Comparison of ENCODE assay signal across 17 mouse cellular contexts in the genomic region with DNA sequence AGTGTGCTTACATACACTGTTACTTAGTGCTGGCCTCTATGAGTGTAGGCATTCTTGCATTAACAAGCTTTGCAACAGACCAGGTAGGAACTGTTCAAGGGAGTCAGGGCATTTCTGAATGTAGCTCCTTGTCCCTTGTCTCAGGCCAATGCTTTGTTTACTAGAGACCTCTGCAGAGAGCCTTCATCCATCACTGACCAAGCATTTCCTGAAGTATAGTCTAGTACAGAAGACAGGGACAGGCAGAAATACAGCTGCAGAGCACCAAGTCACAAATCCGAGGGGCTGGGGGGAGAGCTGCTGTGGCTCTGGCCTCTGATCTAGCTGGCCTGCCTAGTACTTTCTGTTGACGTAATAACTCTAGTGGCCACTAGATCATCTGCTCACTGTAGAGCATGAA.
DNase-seq lines count a peak whose midpoint lies in the region; ATAC-seq and TF ChIP-seq lines count a peak whose summit lies in the region.
"Had no signal": no experiment of that assay in that cellular context is flagged by ENCODE, and none has a peak within 500 bp of the region (broad histone marks: within the 10 kb centered on the region; RNA-seq: fewer than 3 reads in every experiment).

No protein-coding gene starts in this region.

- TF ChIP-seq POLR2A in kidney, adult 2 months (IDR thresholded peaks at IDR 0.05; ENCODE audit: low read depth, low read length), result no peak

- no peaks in the 10 kb centered on the region for H3K27me3 ChIP-seq in kidney, adult 2 months (replicated peaks; ENCODE audit: control insufficient read depth, insufficient read depth, low read length)
- no peaks in the 10 kb centered on the region for H3K27me3 ChIP-seq in forebrain, embryonic 12.5 days
- H3K27me3 ChIP-seq: limb, embryonic 15.5 days; neural tube, embryonic 13.5 days had no signal

- 11% methylated on average over 2 of the region's 2 CpGs for whole genome bisulfite sequencing in kidney, adult 2 months
- 74% methylated on average over 2 of the region's 2 CpGs for WGBS in forebrain, embryonic 12.5 days

- peaks cover 48% of the 10 kb centered on the region for H3K4me1 ChIP-seq in kidney, adult 2 months (ENCODE audit: control insufficient read depth, insufficient read depth, low read length)
- peaks cover 13% of the 10 kb centered on the region; the same call in 1 of the 2 replicates for H3K4me1 ChIP-seq in forebrain, embryonic 12.5 days

- TF ChIP-seq CTCF in kidney, adult 2 months (conservative IDR thresholded peaks at IDR 0.05; ENCODE audit: insufficient read depth, insufficient read length, low read depth, low read length), result no peak

- no peaks in the 10 kb centered on the region for H3K36me3 ChIP-seq in kidney, adult 2 months (ENCODE audit: control insufficient read depth, insufficient read depth, low read length)
- H3K36me3 ChIP-seq in forebrain, embryonic 12.5 days (replicated peaks), result no peaks in the 10 kb centered on the region
- H3K36me3 ChIP-seq: embryonic facial prominence, embryonic 10.5 days; hindbrain, embryonic 10.5 days; limb, embryonic 15.5 days; midbrain, embryonic 13.5 days; neural tube, embryonic 13.5 days had no signal

- peak; percentile 66 for DNase-seq in kidney, adult 11 months
- no peak for DNase-seq in kidney, adult 18-20 months
- peak; percentile 32 for DNase-seq in Muller cell, postnatal 12 days (ENCODE audit: inconsistent ontology term)
- DNase-seq in kidney, adult 2 months, result peak; percentile 83
- DNase-seq in kidney, postnatal 10 days, result peak; percentile 49
- no peak for DNase-seq in urinary bladder, postnatal 25 days (ENCODE audit: low spot score)
- DNase-seq in left cerebral cortex, adult 9 months (ENCODE audit: low spot score in 2 of 2), result no peak
- DNase-seq: cerebellum, adult 9-10 months; right cerebral cortex, adult 18-20 months; thymus, postnatal 36 days had no signal

- no peak for ATAC-seq in forebrain, embryonic 12.5 days (ENCODE audit: low FRiP score)
- ATAC-seq: forebrain, embryonic 14.5 days; midbrain, embryonic 13.5 days had no signal

- H3K9ac ChIP-seq in forebrain, embryonic 12.5 days, result no peak overlapping the region
- H3K9ac ChIP-seq: limb, embryonic 15.5 days; midbrain, embryonic 13.5 days; neural tube, embryonic 13.5 days had no signal

- peak overlapping the region; percentile 69 for H3K27ac ChIP-seq in kidney, adult 2 months (ENCODE audit: insufficient read depth, low read depth, low read length)
- H3K27ac ChIP-seq in forebrain, embryonic 12.5 days, result no peak overlapping the region
- H3K27ac ChIP-seq: embryonic facial prominence, embryonic 10.5 days; hindbrain, embryonic 10.5 days; limb, embryonic 15.5 days; midbrain, embryonic 13.5 days; neural tube, embryonic 13.5 days had no signal

- no peak overlapping the region for H3K4me3 ChIP-seq in kidney, adult 2 months (ENCODE audit: insufficient read depth, low read depth, low read length)
- no peak overlapping the region for H3K4me3 ChIP-seq in forebrain, embryonic 12.5 days (replicated peaks)
- H3K4me3 ChIP-seq: embryonic facial prominence, embryonic 10.5 days; hindbrain, embryonic 10.5 days; limb, embryonic 15.5 days; midbrain, embryonic 13.5 days; neural tube, embryonic 13.5 days had no signal

- H3K4me2 ChIP-seq in forebrain, embryonic 12.5 days, result no peak overlapping the region
- H3K4me2 ChIP-seq: limb, embryonic 15.5 days; midbrain, embryonic 13.5 days; neural tube, embryonic 13.5 days had no signal

- no peaks in the 10 kb centered on the region for H3K9me3 ChIP-seq in forebrain, embryonic 12.5 days
- H3K9me3 ChIP-seq: embryonic facial prominence, embryonic 10.5 days; hindbrain, embryonic 10.5 days; limb, embryonic 15.5 days; midbrain, embryonic 13.5 days; neural tube, embryonic 13.5 days had no signal

Comparison
In these comparisons a context has a peak if more than half of its experiments do, and no peak if none do; other contexts are left out.
1. DNase-seq: peak in kidney, adult 11 months (single experiment), Muller cell, postnatal 12 days (single experiment), kidney, adult 2 months (single experiment) and kidney, postnatal 10 days (single experiment); none in kidney, adult 18-20 months (single experiment), urinary bladder, postnatal 25 days (single experiment) and left cerebral cortex, adult 9 months (0 of 2).